Mouse (Mus musculus) forebrain, embryonic 11.5 days (tissue): Measurements from ENCODE around the gene Cpne2. TPM values are rescaled to one million over a fixed set of nuclear protein-coding genes. Genes with fewer than 3 reads are reported as not detected.
A peak's percentile ranks its signal among the peaks of the same experiment; 100 is the strongest.

Experiments used
- ATAC-seq: fragments of 200-750 bp; cut with Nextera tagmentation; replicated peaks from 2 replicates; pipeline ENCODE4 v1.8.0; 2017; ENCODE audit warnings: moderate TSS enrichment; ENCODE audit not compliant: low FRiP score
- DNase-seq: peaks from one replicate; pipeline ENCODE4 v3.0.0-alpha.2; 2017; ENCODE audit warnings: low spot score
- H3K27ac ChIP-seq: fragments of 300-500 bp; sonication (generic); 2 replicates; pipeline ENCODE4 v1.5.1; 2014; ENCODE audit warnings: low read depth, low read length
- H3K27me3 ChIP-seq: fragments of 300-500 bp; sonication (generic); 2 replicates; pipeline ENCODE4 v1.6.1; 2014; ENCODE audit warnings: mild to moderate bottlenecking, low read length, mixed read lengths; ENCODE audit not compliant: control insufficient read depth, insufficient read depth
- H3K36me3 ChIP-seq: fragments of 300-500 bp; sonication (generic); 2 replicates; pipeline ENCODE4 v1.6.1; 2014; ENCODE audit warnings: mild to moderate bottlenecking, low read length, moderate library complexity, mixed read lengths; ENCODE audit not compliant: control insufficient read depth, insufficient read depth
- H3K4me1 ChIP-seq: fragments of 300-500 bp; sonication (generic); replicated peaks from 2 replicates; pipeline ENCODE4 v1.6.1; 2014; ENCODE audit warnings: low read length, mixed read lengths; ENCODE audit not compliant: control insufficient read depth, insufficient read depth
- H3K4me2 ChIP-seq: fragments of 300-500 bp; sonication (generic); 2 replicates; pipeline ENCODE4 v1.6.1; 2014; ENCODE audit warnings: low read depth, mild to moderate bottlenecking, low read length, moderate library complexity, mixed read lengths; ENCODE audit not compliant: severe bottlenecking
- H3K4me3 ChIP-seq: fragments of 300-500 bp; sonication (generic); 2 replicates; pipeline ENCODE4 v1.5.1; 2014; ENCODE audit warnings: low read depth, low read length
- H3K9ac ChIP-seq: fragments of 300-500 bp; sonication (generic); 2 replicates; pipeline ENCODE4 v1.6.1; 2014; ENCODE audit warnings: low read length
- H3K9me3 ChIP-seq: fragments of 300-500 bp; sonication (generic); 2 replicates; pipeline ENCODE4 v1.6.1; 2016; ENCODE audit warnings: low read length, mixed read lengths; ENCODE audit not compliant: control insufficient read depth
- WGBS: fragments of 180-500 bp; shearing (Covaris S2); extraction: QIAGEN DNeasy Blood & Tissue Kit; methylation state at CpG from one replicate; pipeline ENCODE4 v1.1.7; 2014; 5-methylcytosine and 5-hydroxymethylcytosine counted together
- polyA plus RNA-seq: library from polyadenylated mRNA; unstranded; fragments of >200 nt; fragmentation: Nextera tagmentation; extraction: Ambion mirVana; gene quantifications from 2 replicates; pipeline ENCODE4 v1.2.1, GENCODE M21; 2014

Gene Cpne2
- polyA plus RNA-seq, 1 experiment from 2014 or later, result 23.1 TPM

- ATAC-seq, result no peak
- H3K4me2 ChIP-seq, result no peak overlapping the region
- no peaks in the 10 kb centered on the region for H3K9me3 ChIP-seq
- H3K9ac ChIP-seq, result no peak overlapping the region
- DNase-seq, result no peak
- no peaks in the 10 kb centered on the region for H3K36me3 ChIP-seq
- H3K4me3 ChIP-seq, result no peak overlapping the region
- peaks cover 2% of the 10 kb centered on the region for H3K27me3 ChIP-seq
- WGBS, result 78% methylated on average over 4 of the region's 4 CpGs
- H3K4me1 ChIP-seq, result peaks cover 12% of the 10 kb centered on the region
- H3K27ac ChIP-seq, result no peak overlapping the region
Observed at GRCm38 (mm10) chr8:94529875-94530274, 2.9 kb upstream of the Cpne2 start.

GRCm38 (mm10) chr8:94530643-94531042 is 2.1 kb upstream of the Cpne2 start:
- DNase-seq (no peak), ATAC-seq (no peak)
- no peaks in the 10 kb centered on the region for H3K36me3 ChIP-seq
- 91% methylated on average over 4 of the region's 4 CpGs for WGBS
- H3K4me2 ChIP-seq, result no peak overlapping the region
- H3K9ac ChIP-seq, result no peak overlapping the region
- no peak overlapping the region for H3K27ac ChIP-seq
- H3K27me3 ChIP-seq, result peaks cover 2% of the 10 kb centered on the region
- no peaks in the 10 kb centered on the region for H3K9me3 ChIP-seq
- no peak overlapping the region for H3K4me3 ChIP-seq
- peaks cover 14% of the 10 kb centered on the region for H3K4me1 ChIP-seq

- H3K9ac ChIP-seq, result peak overlapping the region; percentile 82
Observed at GRCm38 (mm10) chr8:94532000-94532399, 790 bp upstream of the Cpne2 start.

GRCm38 (mm10) chr8:94532525-94532872 is 291 bp upstream of the Cpne2 start:
- DNase-seq (no peak), ATAC-seq (peak; percentile 18; the same call in 1 of the 2 replicates)
- Histone ChIP-seq H3K4me2 (peak overlapping the region; percentile 92), H3K27me3 (peaks cover 2% of the 10 kb centered on the region), H3K36me3 (no peaks in the 10 kb centered on the region; the same call in 1 of the 2 replicates), H3K4me1 (peaks cover 15% of the 10 kb centered on the region), H3K4me3 (peak overlapping the region; percentile 61), H3K9me3 (no peaks in the 10 kb centered on the region), H3K9ac (peak overlapping the region; percentile 82), H3K27ac (0 out of 2 replicates have a peak overlapping the region, but pooled peaks have one; percentile 25)
- WGBS, result 2% methylated on average over 24 of the region's 34 CpGs

More at GRCm38 (mm10) chr8:94532000-94532399, 790 bp upstream of the Cpne2 start:
- Histone ChIP-seq H3K4me3 (peak overlapping the region; percentile 61), H3K9me3 (no peaks in the 10 kb centered on the region), H3K4me1 (peaks cover 15% of the 10 kb centered on the region), H3K4me2 (peak overlapping the region; percentile 92), H3K36me3 (no peaks in the 10 kb centered on the region; the same call in 1 of the 2 replicates), H3K27me3 (peaks cover 2% of the 10 kb centered on the region), H3K27ac (0 out of 2 replicates have a peak overlapping the region, but pooled peaks have one; percentile 53)
- DNase-seq (peak; percentile 55), ATAC-seq (0 out of 2 replicates have a peak, but pooled peaks have one; percentile 10)
- WGBS, result 1% methylated on average over 8 of the region's 8 CpGs

GRCm38 (mm10) chr8:94534612-94535011 is 1.8 kb downstream of the Cpne2 start:
- Histone ChIP-seq H3K27me3 (peaks cover 2% of the 10 kb centered on the region), H3K9ac (no peak overlapping the region), H3K4me1 (peaks cover 15% of the 10 kb centered on the region), H3K27ac (no peak overlapping the region), H3K36me3 (no peaks in the 10 kb centered on the region; the same call in 1 of the 2 replicates), H3K4me2 (no peak overlapping the region), H3K4me3 (no peak overlapping the region), H3K9me3 (no peaks in the 10 kb centered on the region)
- DNase-seq, result no peak
- no peak for ATAC-seq
- 55% methylated on average over 4 of the region's 4 CpGs for WGBS

- Histone ChIP-seq H3K36me3 (no peaks in the 10 kb centered on the region; the same call in 1 of the 2 replicates), H3K9me3 (no peaks in the 10 kb centered on the region), H3K4me1 (peaks cover 15% of the 10 kb centered on the region), H3K9ac (no peak overlapping the region), H3K4me3 (no peak overlapping the region), H3K27me3 (peaks cover 2% of the 10 kb centered on the region), H3K27ac (no peak overlapping the region), H3K4me2 (no peak overlapping the region)
- no peak for ATAC-seq
- no peak for DNase-seq
- WGBS, result 82% methylated on average over 7 of the region's 7 CpGs
Observed at GRCm38 (mm10) chr8:94535631-94536030, 2.8 kb downstream of the Cpne2 start.

GRCm38 (mm10) chr8:94537456-94537855 is 4.7 kb downstream of the Cpne2 start:
- ATAC-seq (no peak), DNase-seq (no peak)
- no peak overlapping the region for H3K4me3 ChIP-seq
- no peak overlapping the region for H3K4me2 ChIP-seq
- H3K36me3 ChIP-seq, result no peaks in the 10 kb centered on the region; the same call in 1 of the 2 replicates
- WGBS, result 89% methylated on average over 2 of the region's 2 CpGs
- H3K9ac ChIP-seq, result no peak overlapping the region
- peaks cover 10% of the 10 kb centered on the region; the same call in 1 of the 2 replicates for H3K4me1 ChIP-seq
- peaks cover 2% of the 10 kb centered on the region for H3K27me3 ChIP-seq
- H3K27ac ChIP-seq, result no peak overlapping the region
- no peaks in the 10 kb centered on the region for H3K9me3 ChIP-seq

- no peak overlapping the region for H3K4me3 ChIP-seq
- ATAC-seq (no peak), DNase-seq (no peak)
- no peaks in the 10 kb centered on the region for H3K27me3 ChIP-seq
- no peak overlapping the region for H3K27ac ChIP-seq
- H3K4me1 ChIP-seq, result peaks cover 2% of the 10 kb centered on the region; the same call in 1 of the 2 replicates
- no peak overlapping the region for H3K4me2 ChIP-seq
- H3K9me3 ChIP-seq, result no peaks in the 10 kb centered on the region
- no peaks in the 10 kb centered on the region; the same call in 1 of the 2 replicates for H3K36me3 ChIP-seq
- no peak overlapping the region for H3K9ac ChIP-seq
- 81% methylated on average over 2 of the region's 2 CpGs for WGBS
Observed at GRCm38 (mm10) chr8:94540025-94540424, 7.2 kb downstream of the Cpne2 start.
